Mouse (Mus musculus) bone marrow, adult 2 months (tissue): Measurements from ENCODE around the gene Prdm2.

Experiments used
- CTCF ChIP-seq: fragments of 200-500 bp; IDR thresholded peaks from 2 replicates; pipeline ENCODE4 v1.5.1; 2011; ENCODE audit warnings: low read length, control low read depth; ENCODE audit not compliant: control insufficient read depth, insufficient read depth
- POLR2A ChIP-seq: fragments of 200-500 bp; IDR thresholded peaks from 2 replicates; pipeline ENCODE4 v1.6.1; 2011; ENCODE audit warnings: low read depth, mild to moderate bottlenecking, control low read depth, low read length, borderline replicate concordance; ENCODE audit not compliant: control insufficient read depth

DNA sequence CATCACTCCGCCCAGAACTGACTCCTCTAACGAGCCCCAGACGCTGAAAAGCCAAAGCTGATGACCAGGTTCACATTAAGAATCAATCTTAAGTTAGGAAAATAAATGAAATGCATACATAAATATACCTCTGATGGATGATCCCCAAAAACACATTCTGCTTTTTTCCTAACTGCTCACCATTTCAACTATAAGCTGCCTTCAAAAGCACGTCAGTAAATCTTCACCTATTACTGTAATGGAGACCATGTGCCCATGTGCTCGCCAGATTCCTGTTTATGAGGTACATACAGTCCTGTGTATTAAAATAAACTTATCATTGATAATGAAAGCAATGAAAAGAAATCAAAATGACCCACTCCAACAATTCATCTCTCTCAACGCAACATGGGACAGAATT is 19.6 kb downstream of the Prdm2 start:
- no peak for TF ChIP-seq POLR2A
- TF ChIP-seq CTCF: no peak
